ENCODE assay signal across 10 mouse cellular contexts in the genomic region with DNA sequence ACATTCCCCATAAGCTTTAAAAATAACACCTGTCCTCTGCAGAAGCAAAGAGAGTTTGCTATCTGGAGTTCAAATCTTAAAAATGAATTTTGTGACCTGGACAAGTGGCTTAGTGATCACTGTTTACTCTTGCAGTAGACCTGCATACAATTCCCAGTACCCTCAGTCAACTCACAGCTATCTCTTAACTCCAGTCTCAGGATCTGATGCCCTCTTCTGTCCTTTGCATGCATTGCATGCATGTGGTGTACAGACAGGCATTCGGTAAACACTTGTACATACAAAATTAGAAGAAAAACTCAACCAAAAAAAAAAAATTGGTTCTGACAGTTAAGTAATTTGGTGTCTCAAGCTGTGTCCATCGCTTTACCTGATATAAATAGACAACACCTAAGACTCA. TPM values are rescaled to one million over a fixed set of nuclear protein-coding genes. Genes with fewer than 3 reads are reported as not detected.
A peak's percentile ranks its signal among the peaks of the same experiment; 100 is the strongest.
DNase-seq lines count a peak whose midpoint lies in the region; ATAC-seq and TF ChIP-seq lines count a peak whose summit lies in the region.
"Had no signal": no experiment of that assay in that cellular context is flagged by ENCODE, and none has a peak within 500 bp of the region (broad histone marks: within the 10 kb centered on the region; RNA-seq: fewer than 3 reads in every experiment).

No protein-coding gene starts in this region.

- peak; percentile 28; the same call in 1 of the 2 replicates for TF ChIP-seq CTCF in brain, embryonic 14.5 days (IDR thresholded peaks at IDR 0.05; ENCODE audit: borderline replicate concordance, extremely low read depth, insufficient read depth, insufficient read length)

- peaks cover 32% of the 10 kb centered on the region for H3K36me3 ChIP-seq in liver, embryonic 11.5 days (ENCODE audit: control insufficient read depth, insufficient read depth, low read length)

- no peak overlapping the region for H3K4me2 ChIP-seq in liver, embryonic 11.5 days

- H3K9ac ChIP-seq in liver, embryonic 11.5 days (ENCODE audit: low read depth, low read length): no peak overlapping the region

- TF ChIP-seq POLR2A in brain, embryonic 14.5 days (IDR thresholded peaks at IDR 0.05; ENCODE audit: borderline replicate concordance, extremely low read depth, insufficient read depth, insufficient read length, poor library complexity, severe bottlenecking): no peak

- H3K27me3 ChIP-seq in liver, embryonic 11.5 days (replicated peaks; ENCODE audit: control insufficient read depth, insufficient read depth, low read length): no peaks in the 10 kb centered on the region

- H3K27ac ChIP-seq in liver, embryonic 11.5 days (ENCODE audit: low read depth, low read length): no peak overlapping the region
- H3K27ac ChIP-seq: midbrain, embryonic 10.5 days had no signal

- DNase-seq in liver, embryonic 11.5 days (ENCODE audit: low spot score): no peak
- no peak for DNase-seq in liver
- DNase-seq in ES-CJ7 (ENCODE audit: low read depth, low spot score): peak; percentile 66
- peak; percentile 25 for DNase-seq in brain, embryonic 14.5 days (ENCODE audit: low read depth)
- DNase-seq in cerebellum, adult 18-20 months: no peak
- no peak for DNase-seq in urinary bladder, adult 18-20 months (ENCODE audit: low spot score in 2 of 2)
- DNase-seq: gastrocnemius, postnatal 36 days had no signal

- H3K4me1 ChIP-seq in liver, embryonic 11.5 days (replicated peaks; ENCODE audit: control insufficient read depth, insufficient read depth, low read length): no peaks in the 10 kb centered on the region
- H3K4me1 ChIP-seq: midbrain, embryonic 10.5 days had no signal

- 89% methylated on average over 2 of the region's 2 CpGs for WGBS in liver, embryonic 11.5 days

- no peaks in the 10 kb centered on the region for H3K9me3 ChIP-seq in liver, embryonic 11.5 days (ENCODE audit: control insufficient read depth, low read length)
- H3K9me3 ChIP-seq: midbrain, embryonic 10.5 days had no signal

- no peak overlapping the region for H3K4me3 ChIP-seq in liver, embryonic 11.5 days (ENCODE audit: low read depth, low read length)
- H3K4me3 ChIP-seq: midbrain, embryonic 10.5 days had no signal

- peak; percentile 68; the same call in 1 of the 2 replicates for ATAC-seq in liver, embryonic 11.5 days (replicated peaks; ENCODE audit: low FRiP score)
- peak; percentile 34; the same call in 1 of the 2 replicates for ATAC-seq in neutrophil, adult 5-6 weeks (ENCODE audit: extremely low read depth, insufficient number of reproducible peaks, low FRiP score, poor library complexity, severe bottlenecking)
- ATAC-seq: inflammation-experienced regulatory T-cells, adult 6 months had no signal

RNA-seq across cellular contexts. Expression of a gene that starts 15.7 kb away (rescaled TPM):
- polyA plus RNA-seq in liver, embryonic 11.5 days (2014; fragmentation: Nextera tagmentation; extraction: Ambion mirVana): 200 and 213 TPM in 2 replicates
- 21.2 and 22.0 TPM in 2 replicates for polyA plus RNA-seq in brain, embryonic 14.5 days (2012; rRNA removed)
- total RNA-seq in neutrophil, adult 5-6 weeks (2017): 355 and 369 TPM in 2 replicates

RNA-seq across cellular contexts. Expression of a gene that starts 15.9 kb away (rescaled TPM):
- 10.0 and 10.9 TPM in 2 replicates for polyA plus RNA-seq in liver, embryonic 11.5 days (2014; fragmentation: Nextera tagmentation; extraction: Ambion mirVana)
- 11.4 and 12.9 TPM in 2 replicates for polyA plus RNA-seq in brain, embryonic 14.5 days (2012; rRNA removed)
- 29.7 and 30.4 TPM in 2 replicates for total RNA-seq in neutrophil, adult 5-6 weeks (2017)

RNA-seq across cellular contexts. Expression of a gene that starts 24.3 kb away (rescaled TPM):
- polyA plus RNA-seq in liver, embryonic 11.5 days (2014; fragmentation: Nextera tagmentation; extraction: Ambion mirVana): 121 and 130 TPM in 2 replicates
- 19.9 and 24.2 TPM in 2 replicates for polyA plus RNA-seq in brain, embryonic 14.5 days (2012; rRNA removed)
- total RNA-seq in neutrophil, adult 5-6 weeks (2017): 29.9 and 34.7 TPM in 2 replicates

Comparison
In these comparisons a context has a peak if more than half of its experiments do, and no peak if none do; other contexts are left out.
1. DNase-seq: peak in ES-CJ7 (single experiment) and brain, embryonic 14.5 days (single experiment); none in liver, embryonic 11.5 days (single experiment), liver (single experiment), cerebellum, adult 18-20 months (0 of 2) and urinary bladder, adult 18-20 months (0 of 2).